Mouse (Mus musculus): ENCODE measurements around the gene Cst6.
"Not testable (repeated sequence)": the region's sequence is repeated elsewhere in the genome, so short reads cannot be mapped to it uniquely, and the experiment has no call there.

Cst6 gene

GRCm38 (mm10) chr19:5349502-5349873, at the start of gene Cst6:
Gene Cst6, minus strand, starts transcription at chr19:5349574.
- DNase-seq (ENCODE audit: low read depth, low spot score), result not testable (repeated sequence)

DNA sequence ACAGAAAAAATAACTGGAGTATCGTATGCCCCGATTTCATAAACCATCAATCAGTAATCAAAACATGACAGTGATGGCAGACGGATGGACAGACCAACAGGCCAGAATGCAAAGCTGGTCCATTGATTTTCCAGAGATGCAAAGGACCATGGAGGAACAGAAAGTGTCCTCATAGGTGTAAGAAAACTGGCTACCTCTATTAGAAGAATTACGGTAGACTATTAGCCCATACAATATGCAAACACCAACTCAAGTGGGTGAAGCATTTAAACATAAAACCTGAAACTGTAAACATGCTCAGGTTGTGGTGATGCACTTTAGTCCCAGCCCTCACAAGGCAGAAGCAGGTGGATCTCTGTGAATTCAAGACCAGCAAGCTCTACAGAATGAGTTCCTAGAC, 46.0 kb upstream of the Cst6 start:
- DNase-seq (ENCODE audit: low read depth, low spot score), result no peak

GRCm38 (mm10) chr19:5394168-5394567, 44.8 kb upstream of the Cst6 start:
- no peak for DNase-seq (ENCODE audit: low read depth, low spot score)

DNA sequence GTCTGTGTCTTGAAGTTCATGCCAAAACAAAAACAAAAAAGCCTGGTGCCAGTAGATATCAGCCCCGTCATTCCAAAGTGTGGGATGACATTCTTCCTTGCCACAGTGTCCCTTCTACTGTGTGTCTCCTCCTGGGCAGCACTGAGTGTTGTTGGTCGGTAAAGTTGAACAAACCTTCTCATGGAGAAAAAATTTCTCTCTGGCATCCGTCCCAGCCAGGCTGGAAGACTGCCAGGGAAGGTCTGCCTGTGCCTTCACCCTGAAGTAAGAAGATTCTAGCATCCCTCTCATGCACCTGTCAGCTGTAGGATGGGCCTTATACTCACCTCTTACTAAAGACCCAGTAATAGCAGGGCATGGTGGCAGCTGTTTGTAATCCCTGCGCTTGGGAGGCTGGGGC, 43.5 kb upstream of the Cst6 start:
- DNase-seq (ENCODE audit: low read depth, low spot score), result no peak

DNA sequence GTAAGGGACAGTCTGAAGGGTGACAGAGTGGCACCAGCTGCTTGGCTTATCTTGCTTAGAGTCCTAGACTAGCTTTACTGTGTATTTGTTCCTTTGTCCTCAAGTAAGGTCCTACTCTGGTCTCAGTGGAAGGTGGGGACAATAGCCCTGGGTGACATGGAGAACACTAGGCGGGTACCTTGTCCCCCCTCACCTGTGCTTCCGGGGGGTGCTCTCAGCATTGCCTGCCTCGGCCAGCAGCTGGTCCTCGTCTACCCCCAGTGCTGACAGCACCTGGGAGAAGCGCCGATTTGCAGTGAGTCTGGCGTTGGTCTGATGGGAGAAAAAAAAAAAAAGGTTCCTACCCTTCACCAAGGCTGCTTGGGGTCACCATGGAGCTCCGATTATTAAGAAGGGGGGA, 41.0 kb upstream of the Cst6 start:
- no peak for DNase-seq (ENCODE audit: low read depth, low spot score)

DNA sequence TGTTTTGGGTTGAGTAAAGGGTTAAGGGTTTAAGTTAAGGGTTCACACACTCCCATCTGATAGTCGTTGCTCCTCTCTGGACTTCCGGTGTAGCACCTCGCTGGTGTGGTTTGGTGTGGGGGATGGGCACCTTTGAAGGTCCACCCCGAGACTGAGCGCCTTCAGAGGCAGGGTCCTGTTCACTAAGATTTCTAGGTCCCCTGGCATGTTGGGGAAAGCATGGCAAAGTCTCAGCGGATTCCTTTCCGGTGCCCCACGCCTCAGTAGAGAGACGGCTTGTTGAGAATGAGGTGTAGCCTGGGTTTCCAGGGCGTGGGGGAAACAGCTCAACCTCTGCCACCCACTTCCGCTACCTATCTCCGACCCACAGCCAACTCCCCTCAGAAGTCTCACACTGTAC, 40.3 kb upstream of the Cst6 start:
- peak; percentile 86 for DNase-seq (ENCODE audit: low read depth, low spot score)

GRCm38 (mm10) chr19:5388588-5389242, 39.3 kb upstream of the Cst6 start, which contains the start of gene Sart1:
Gene Sart1, minus strand, starts transcription at chr19:5388703.
- DNase-seq (ENCODE audit: low read depth, low spot score), result peak; percentile 97

GRCm38 (mm10) chr19:5388011-5388441, 38.7 kb upstream of the Cst6 start:
- DNase-seq (ENCODE audit: low read depth, low spot score), result no peak

- DNase-seq (ENCODE audit: low read depth, low spot score), result no peak
Measured at GRCm38 (mm10) chr19:5384715-5385114, 35.3 kb upstream of the Cst6 start.

DNA sequence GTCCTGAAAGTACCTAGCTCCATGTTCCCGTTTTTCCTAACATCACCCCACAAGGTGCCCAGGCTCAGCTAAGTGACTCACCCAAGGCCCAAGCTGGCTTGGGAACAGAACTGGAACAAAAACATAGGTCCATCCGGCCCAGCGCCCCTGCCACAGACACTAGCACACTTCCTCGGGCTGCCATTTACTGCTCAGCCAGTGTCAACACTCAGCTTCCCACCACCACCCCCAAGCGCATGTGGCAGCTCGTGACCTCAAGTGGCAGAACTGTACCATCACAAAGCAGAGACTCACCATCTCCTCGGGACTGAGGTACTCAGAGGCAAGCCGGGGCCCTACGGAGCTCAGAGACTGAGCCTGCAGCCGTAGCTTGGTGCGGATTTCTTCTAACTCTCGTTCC, 34.0 kb upstream of the Cst6 start:
- DNase-seq (ENCODE audit: low read depth, low spot score), result no peak

DNA sequence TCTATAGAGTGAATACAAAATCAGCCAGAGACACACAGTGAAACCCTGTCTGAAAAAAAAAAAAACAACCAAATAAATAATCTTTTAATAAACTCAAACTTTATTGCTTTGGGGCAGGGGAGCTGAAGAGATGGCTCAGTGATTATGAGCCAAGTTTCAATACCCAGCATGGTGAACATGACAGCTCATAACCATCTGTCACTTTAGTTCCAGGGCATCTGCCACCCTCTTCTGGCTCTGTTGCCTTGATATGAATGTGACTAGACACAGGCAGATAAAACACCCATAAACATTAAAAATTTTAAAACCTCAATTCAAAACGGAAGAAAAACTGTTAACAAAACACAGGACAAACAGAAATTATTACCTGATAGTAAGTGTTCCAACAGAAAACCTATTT, 28.1 kb upstream of the Cst6 start:
- no peak for DNase-seq (ENCODE audit: low read depth, low spot score)

GRCm38 (mm10) chr19:5374748-5375147, 25.4 kb upstream of the Cst6 start:
- no peak for DNase-seq (ENCODE audit: low read depth, low spot score)

GRCm38 (mm10) chr19:5374177-5374576, 24.8 kb upstream of the Cst6 start:
- DNase-seq (ENCODE audit: low read depth, low spot score), result no peak

DNA sequence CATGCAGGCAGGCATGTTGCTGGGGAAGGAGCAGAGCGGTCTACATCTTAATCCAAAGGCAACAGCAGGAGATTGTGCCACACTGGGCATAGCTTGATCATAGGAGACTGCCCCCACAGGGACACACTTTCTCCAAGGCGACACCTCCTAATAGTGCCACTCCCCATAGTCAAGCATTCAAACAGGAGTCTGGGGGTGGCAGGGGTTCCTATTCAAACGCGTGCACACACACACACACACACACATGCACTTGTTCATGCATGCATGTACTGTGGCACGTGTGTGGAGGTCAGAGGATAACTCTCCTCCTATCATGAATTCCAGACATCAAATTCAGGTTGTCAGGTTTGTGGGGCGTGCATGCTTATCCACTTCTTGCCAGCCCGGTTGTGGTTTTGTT, 23.4 kb upstream of the Cst6 start:
- no peak for DNase-seq (ENCODE audit: low read depth, low spot score)

DNA sequence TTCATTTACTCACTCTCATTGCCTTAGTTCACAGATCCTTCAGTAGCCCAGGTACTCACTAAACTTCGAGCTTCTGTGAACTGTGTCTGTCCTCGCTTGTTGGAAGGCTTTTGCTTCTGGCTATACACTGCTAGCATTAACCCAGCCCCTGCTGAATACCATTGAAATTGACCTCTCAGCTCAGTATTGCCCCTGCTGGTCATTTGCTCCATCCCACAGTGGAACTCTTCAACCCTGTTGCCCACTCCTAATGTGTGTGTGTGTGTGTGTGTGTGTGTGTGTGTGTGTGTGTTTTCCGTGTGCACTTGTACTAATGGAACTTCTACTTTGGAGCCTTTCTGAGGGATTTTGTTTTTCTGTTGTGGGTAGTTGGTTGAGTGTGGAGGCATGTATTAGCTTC, 21.6 kb upstream of the Cst6 start:
- no peak for DNase-seq (ENCODE audit: low read depth, low spot score)

GRCm38 (mm10) chr19:5367455-5367854, 18.1 kb upstream of the Cst6 start:
- peak; percentile 67 for DNase-seq (ENCODE audit: low read depth, low spot score)

DNA sequence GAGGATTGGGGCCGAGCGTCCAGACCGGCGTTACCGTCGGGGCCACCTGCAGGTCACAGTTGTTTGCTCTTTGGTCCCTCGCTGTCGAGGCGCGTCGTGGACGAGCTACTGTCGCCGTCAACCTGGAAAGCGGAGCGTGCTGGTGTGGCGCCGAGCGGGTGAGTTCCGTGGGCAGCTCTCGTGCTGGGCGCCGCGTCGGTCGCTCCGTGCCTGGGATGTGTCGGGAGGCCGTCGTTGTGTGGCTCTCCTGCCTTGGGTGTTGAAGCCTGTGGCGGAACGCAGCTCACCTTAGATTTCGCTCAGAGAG, 17.6 kb upstream of the Cst6 start, which contains the start of gene Banf1:
TSS of gene Banf1 (minus strand) at position 116 of the 307 bp plus-strand sequence.
- DNase-seq (ENCODE audit: low read depth, low spot score), result no peak

DNA sequence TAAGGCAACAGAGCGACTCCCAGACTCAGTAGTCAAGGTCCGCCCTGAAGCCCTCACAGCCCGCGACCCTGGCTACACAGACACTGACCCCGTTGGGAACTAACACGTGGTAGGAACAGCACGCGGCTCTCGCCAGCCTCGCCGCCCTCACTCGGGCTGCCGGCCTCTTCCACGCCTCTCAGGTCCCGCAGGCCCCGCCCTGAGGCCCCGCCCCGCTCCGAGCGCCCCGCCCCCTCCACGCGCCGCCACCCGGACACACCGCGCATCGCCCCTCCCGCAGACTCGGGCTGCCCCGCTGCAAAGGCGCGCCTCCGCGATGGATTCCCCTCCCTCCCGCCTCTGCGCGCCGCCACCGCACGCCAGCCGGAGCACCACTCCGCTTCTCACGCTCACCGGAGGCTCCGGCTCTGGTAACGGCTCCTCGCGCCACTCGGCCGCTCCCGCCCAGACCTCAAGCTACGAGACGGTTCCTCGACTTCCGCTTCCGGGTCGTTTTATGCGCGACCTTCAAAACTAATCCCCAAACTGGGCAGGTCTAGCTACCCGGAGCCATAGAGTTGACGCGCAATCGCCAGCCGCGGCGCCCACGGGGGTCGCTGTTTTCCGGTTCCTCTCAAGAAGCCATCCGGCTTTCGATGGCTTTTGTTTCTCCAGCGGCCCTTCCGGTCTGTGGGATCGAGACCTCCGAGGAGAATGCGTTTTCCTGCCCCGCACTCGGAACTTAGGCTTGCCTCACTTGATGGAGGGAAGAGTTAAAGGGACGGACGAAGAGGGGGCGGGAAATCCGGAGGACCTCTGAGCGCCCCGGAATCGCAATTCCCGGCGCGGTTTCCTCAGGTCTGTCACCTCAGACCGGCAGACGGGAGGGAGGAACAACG, 17.0 kb upstream of the Cst6 start, which contains the start of gene Eif1ad:
TSS of gene Eif1ad (plus strand) at position 567 of the 878 bp plus-strand sequence.
- peak; percentile 97 for DNase-seq (ENCODE audit: low read depth, low spot score)

GRCm38 (mm10) chr19:5365751-5366150, 16.4 kb upstream of the Cst6 start:
- DNase-seq (ENCODE audit: low read depth, low spot score), result peak; percentile 72

- DNase-seq (ENCODE audit: low read depth, low spot score), result peak; percentile 64
Measured at GRCm38 (mm10) chr19:5364124-5364523, 14.8 kb upstream of the Cst6 start.

GRCm38 (mm10) chr19:5362186-5362585, 12.8 kb upstream of the Cst6 start:
- DNase-seq (ENCODE audit: low read depth, low spot score), result no peak

DNA sequence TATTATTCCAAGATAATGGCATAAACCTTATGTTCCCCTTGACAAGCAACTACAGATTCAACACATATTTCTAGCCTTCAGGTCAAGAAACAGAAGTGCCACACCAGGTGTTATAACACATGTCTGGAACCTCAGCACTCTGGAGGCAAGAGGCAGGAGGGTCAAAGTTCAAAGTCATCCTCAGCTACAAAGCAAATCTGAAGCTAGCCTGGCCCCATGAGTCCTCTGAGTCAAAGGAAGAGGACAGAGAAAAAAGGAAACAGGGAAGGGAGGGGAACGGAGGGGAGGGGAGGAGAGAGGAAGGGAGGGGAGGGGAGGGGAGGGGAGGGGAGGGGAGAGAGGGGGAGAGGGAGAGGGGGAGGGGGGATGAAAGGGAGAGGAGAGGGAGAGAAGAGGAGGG, 6.7 kb upstream of the Cst6 start:
- DNase-seq (ENCODE audit: low read depth, low spot score), result no peak

GRCm38 (mm10) chr19:5353609-5354008, 4.2 kb upstream of the Cst6 start:
- DNase-seq (ENCODE audit: low read depth, low spot score), result no peak

Data from CD4-positive helper T cell, adult 2 months (primary cell).